Mouse (Mus musculus): Measurements from ENCODE around the gene Bbx. TPM values are rescaled to one million over a fixed set of nuclear protein-coding genes. Genes with fewer than 3 reads are reported as not detected.
A peak's percentile ranks its signal among the peaks of the same experiment; 100 is the strongest.

Gene Bbx
- total and polyA plus RNA-seq, 3 experiments = 3.6 to 14.7 (median 13.4) TPM

- Histone ChIP-seq H3K27ac (no peak overlapping the region), H3K79me2 (replicated peaks; ENCODE audit: control insufficient read depth, insufficient read depth, low read length) (no peaks in the 10 kb centered on the region), H3K9ac (ENCODE audit: low read depth, low read length) (no peak overlapping the region), H3K4me3 (no peak overlapping the region), H3K36me3 (ENCODE audit: control insufficient read depth, insufficient read depth, low read length) (no peaks in the 10 kb centered on the region), H3K27me3 (ENCODE audit: control insufficient read depth, insufficient read depth, low read length) (no peaks in the 10 kb centered on the region), H3K4me1 (ENCODE audit: control insufficient read depth, insufficient read depth, low read length) (no peaks in the 10 kb centered on the region; the same call in 1 of the 2 replicates)
- DNase-seq = peak; percentile 60 to 72
- WGBS = 50% methylated on average over 8 of the region's 8 CpGs
- intact Hi-C loops (cut with DNase I) = no loop called here
- TF ChIP-seq POLR2A (IDR thresholded peaks at IDR 0.05; ENCODE audit: insufficient read depth, low read depth, low read length) (no peak), EP300 (IDR thresholded peaks at IDR 0.05; ENCODE audit: insufficient read depth, low read depth, low read length) (no peak), CTCF (IDR thresholded peaks at IDR 0.05) (no peak)
Observed at GRCm38 (mm10) chr16:50220734-50221501, 211.3 kb downstream of the Bbx start.

- Histone ChIP-seq H3K4me1 (ENCODE audit: control insufficient read depth, insufficient read depth, low read length) (no peaks in the 10 kb centered on the region; the same call in 1 of the 2 replicates), H3K9ac (ENCODE audit: low read depth, low read length) (no peak overlapping the region), H3K36me3 (ENCODE audit: control insufficient read depth, insufficient read depth, low read length) (no peaks in the 10 kb centered on the region), H3K79me2 (replicated peaks; ENCODE audit: control insufficient read depth, insufficient read depth, low read length) (no peaks in the 10 kb centered on the region), H3K4me3 (no peak overlapping the region), H3K27ac (no peak overlapping the region), H3K27me3 (ENCODE audit: control insufficient read depth, insufficient read depth, low read length) (no peaks in the 10 kb centered on the region)
- DNase-seq = no peak
- peak; percentile 30; the same call in 1 of the 2 replicates for TF ChIP-seq CTCF (IDR thresholded peaks at IDR 0.05)
- TF ChIP-seq EP300 (IDR thresholded peaks at IDR 0.05; ENCODE audit: insufficient read depth, low read depth, low read length) = no peak
- TF ChIP-seq POLR2A (IDR thresholded peaks at IDR 0.05; ENCODE audit: insufficient read depth, low read depth, low read length) = no peak
- intact Hi-C loops (cut with DNase I) = no loop called here
Observed at GRCm38 (mm10) chr16:50217084-50217483, 215.1 kb downstream of the Bbx start.

- TF ChIP-seq CTCF (IDR thresholded peaks at IDR 0.05) = no peak
- TF ChIP-seq EP300 (IDR thresholded peaks at IDR 0.05; ENCODE audit: insufficient read depth, low read depth, low read length) = no peak
- no peak for TF ChIP-seq POLR2A (IDR thresholded peaks at IDR 0.05; ENCODE audit: insufficient read depth, low read depth, low read length)
- Histone ChIP-seq H3K27ac (no peak overlapping the region), H3K79me2 (replicated peaks; ENCODE audit: control insufficient read depth, insufficient read depth, low read length) (no peaks in the 10 kb centered on the region), H3K4me1 (ENCODE audit: control insufficient read depth, insufficient read depth, low read length) (peaks cover 2% of the 10 kb centered on the region; the same call in 1 of the 2 replicates), H3K9ac (ENCODE audit: low read depth, low read length) (no peak overlapping the region), H3K27me3 (ENCODE audit: control insufficient read depth, insufficient read depth, low read length) (no peaks in the 10 kb centered on the region), H3K4me3 (no peak overlapping the region), H3K36me3 (ENCODE audit: control insufficient read depth, insufficient read depth, low read length) (no peaks in the 10 kb centered on the region)
- intact Hi-C loops (cut with DNase I) = no loop called here
- 86% methylated on average over 4 of the region's 4 CpGs for WGBS
- no peak for DNase-seq
Observed at GRCm38 (mm10) chr16:50211727-50212126, 220.5 kb downstream of the Bbx start.

GRCm38 (mm10) chr16:50211231-50211630 is 221.0 kb downstream of the Bbx start:
- DNase-seq = no peak
- no peak overlapping the region for H3K9ac ChIP-seq (ENCODE audit: low read depth, low read length)
- peaks cover 2% of the 10 kb centered on the region; the same call in 1 of the 2 replicates for H3K4me1 ChIP-seq (ENCODE audit: control insufficient read depth, insufficient read depth, low read length)
- TF ChIP-seq POLR2A (IDR thresholded peaks at IDR 0.05; ENCODE audit: insufficient read depth, low read depth, low read length) = no peak
- TF ChIP-seq EP300 (IDR thresholded peaks at IDR 0.05; ENCODE audit: insufficient read depth, low read depth, low read length) = no peak
- no peak for TF ChIP-seq CTCF (IDR thresholded peaks at IDR 0.05)
- H3K79me2 ChIP-seq (replicated peaks; ENCODE audit: control insufficient read depth, insufficient read depth, low read length) = no peaks in the 10 kb centered on the region
- H3K27me3 ChIP-seq (ENCODE audit: control insufficient read depth, insufficient read depth, low read length) = no peaks in the 10 kb centered on the region
- no peak overlapping the region for H3K4me3 ChIP-seq
- intact Hi-C loops (cut with DNase I) = no loop called here
- WGBS = 81% methylated on average over 6 of the region's 6 CpGs
- H3K27ac ChIP-seq = no peak overlapping the region
- no peaks in the 10 kb centered on the region for H3K36me3 ChIP-seq (ENCODE audit: control insufficient read depth, insufficient read depth, low read length)

GRCm38 (mm10) chr16:50210742-50211141 is 221.4 kb downstream of the Bbx start:
- no peak overlapping the region for H3K4me3 ChIP-seq
- DNase-seq = no peak
- no peak overlapping the region for H3K9ac ChIP-seq (ENCODE audit: low read depth, low read length)
- 82% methylated on average over 2 of the region's 2 CpGs for WGBS
- TF ChIP-seq EP300 (IDR thresholded peaks at IDR 0.05; ENCODE audit: insufficient read depth, low read depth, low read length) (no peak), CTCF (IDR thresholded peaks at IDR 0.05) (no peak)
- H3K4me1 ChIP-seq (ENCODE audit: control insufficient read depth, insufficient read depth, low read length) = peaks cover 2% of the 10 kb centered on the region; the same call in 1 of the 2 replicates
- no peak overlapping the region for H3K27ac ChIP-seq
- intact Hi-C loops (cut with DNase I) = no loop called here
- no peaks in the 10 kb centered on the region for H3K27me3 ChIP-seq (ENCODE audit: control insufficient read depth, insufficient read depth, low read length)
- no peaks in the 10 kb centered on the region for H3K79me2 ChIP-seq (replicated peaks; ENCODE audit: control insufficient read depth, insufficient read depth, low read length)
- no peaks in the 10 kb centered on the region for H3K36me3 ChIP-seq (ENCODE audit: control insufficient read depth, insufficient read depth, low read length)

- no peak overlapping the region for H3K27ac ChIP-seq
- no peaks in the 10 kb centered on the region for H3K79me2 ChIP-seq (replicated peaks; ENCODE audit: control insufficient read depth, insufficient read depth, low read length)
- H3K4me1 ChIP-seq (ENCODE audit: control insufficient read depth, insufficient read depth, low read length) = no peaks in the 10 kb centered on the region
- H3K36me3 ChIP-seq (ENCODE audit: control insufficient read depth, insufficient read depth, low read length) = no peaks in the 10 kb centered on the region
- H3K4me3 ChIP-seq = no peak overlapping the region
- no peak for DNase-seq
- no peak overlapping the region for H3K9ac ChIP-seq (ENCODE audit: low read depth, low read length)
- intact Hi-C loops (cut with DNase I) = loop anchor here (5.0 kb wide), 1 partner anchor 532 kb away; no protein-coding TSS in a partner anchor
- TF ChIP-seq EP300 (IDR thresholded peaks at IDR 0.05; ENCODE audit: insufficient read depth, low read depth, low read length) = no peak
- no peak for TF ChIP-seq POLR2A (IDR thresholded peaks at IDR 0.05; ENCODE audit: insufficient read depth, low read depth, low read length)
- no peak for TF ChIP-seq CTCF (IDR thresholded peaks at IDR 0.05)
- WGBS = 63% methylated on average over 3 of the region's 3 CpGs
- H3K27me3 ChIP-seq (ENCODE audit: control insufficient read depth, insufficient read depth, low read length) = no peaks in the 10 kb centered on the region
Observed at GRCm38 (mm10) chr16:50204944-50205343, 227.2 kb downstream of the Bbx start.
